ENCODE assay signal across 8 mouse cellular contexts in the genomic region with DNA sequence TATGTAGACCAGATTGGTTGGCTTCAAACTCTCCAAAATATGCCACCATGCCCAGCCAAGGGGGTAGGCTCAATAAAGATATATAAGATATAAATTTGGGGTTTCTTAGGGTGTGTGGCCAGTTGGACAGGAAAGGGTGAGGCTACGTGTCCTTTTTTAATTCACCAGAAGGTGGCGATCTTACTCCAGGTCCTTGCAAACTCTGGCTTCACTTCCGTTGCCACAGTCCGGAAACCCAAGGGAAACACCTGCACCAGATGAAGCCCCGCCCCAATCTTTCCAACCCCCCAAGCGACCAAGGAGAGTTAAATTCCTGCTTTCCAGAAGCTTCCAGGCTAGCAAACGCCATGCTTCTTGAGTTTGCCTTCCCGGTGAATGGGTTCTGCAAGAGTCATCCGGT. TPM values are rescaled to one million over a fixed set of nuclear protein-coding genes. Genes with fewer than 3 reads are reported as not detected.
DNase-seq lines count a peak whose midpoint lies in the region; ATAC-seq and TF ChIP-seq lines count a peak whose summit lies in the region.

No protein-coding gene starts in this region.

- H3K36me3 ChIP-seq in heart, embryonic 16.5 days (ENCODE audit: control insufficient read depth, insufficient read depth): no peaks in the 10 kb centered on the region
- no peaks in the 10 kb centered on the region for H3K36me3 ChIP-seq in kidney, postnatal 0 days (ENCODE audit: insufficient read depth, low read length)
- no peaks in the 10 kb centered on the region for H3K36me3 ChIP-seq in neural tube, embryonic 13.5 days

- peak; percentile 78 for ATAC-seq in erythroid progenitor cell, adult 5-6 weeks (replicated peaks; ENCODE audit: low FRiP score, poor library complexity, severe bottlenecking)
- ATAC-seq in heart, embryonic 16.5 days (replicated peaks; ENCODE audit: extremely low read depth, insufficient read depth, low FRiP score): 0 out of 2 replicates have a peak, but pooled peaks have one; percentile 28
- peak; percentile 71 for ATAC-seq in kidney, postnatal 0 days (replicated peaks; ENCODE audit: low FRiP score, low read depth)
- ATAC-seq in neural tube, embryonic 13.5 days (ENCODE audit: low read depth): peak; percentile 56; the same call in 1 of the 2 replicates

- peak overlapping the region; percentile 29 for H3K4me2 ChIP-seq in heart, embryonic 16.5 days (ENCODE audit: low read depth, low read length)
- H3K4me2 ChIP-seq in kidney, postnatal 0 days (ENCODE audit: low read length): no peak overlapping the region
- H3K4me2 ChIP-seq in neural tube, embryonic 13.5 days: no peak overlapping the region

- peak; percentile 71 to 82 for DNase-seq in CD8-positive naive resting alpha-beta T cell, adult 2 months (ENCODE audit: low read depth in 2 of 2, low spot score in 2 of 2)
- DNase-seq in adipocyte (ENCODE audit: low spot score): peak; percentile 89
- peak; percentile 88 for DNase-seq in kidney, postnatal 0 days (ENCODE audit: low spot score)
- peak; percentile 73 to 85 for DNase-seq in lung, adult 18-20 months
- peak; percentile 78 to 88 for DNase-seq in thymus, postnatal 10 days (ENCODE audit: low spot score in 2 of 2)

- no peaks in the 10 kb centered on the region for H3K9me3 ChIP-seq in heart, embryonic 16.5 days (replicated peaks; ENCODE audit: control insufficient read depth, low read length)
- H3K9me3 ChIP-seq in kidney, postnatal 0 days (replicated peaks; ENCODE audit: low read length): no peaks in the 10 kb centered on the region
- H3K9me3 ChIP-seq in neural tube, embryonic 13.5 days: no peaks in the 10 kb centered on the region

- no peak overlapping the region; the same call in 1 of the 2 replicates for H3K27ac ChIP-seq in heart, embryonic 16.5 days (ENCODE audit: low read length)
- 0 out of 2 replicates have a peak overlapping the region, but pooled peaks have one; percentile 47 for H3K27ac ChIP-seq in kidney, postnatal 0 days
- H3K27ac ChIP-seq in neural tube, embryonic 13.5 days (replicated peaks): no peak overlapping the region

- H3K9ac ChIP-seq in heart, embryonic 16.5 days (ENCODE audit: low read length): peak overlapping the region; percentile 10; the same call in 1 of the 2 replicates
- H3K9ac ChIP-seq in kidney, postnatal 0 days (ENCODE audit: low read depth, low read length): no peak overlapping the region
- no peak overlapping the region for H3K9ac ChIP-seq in neural tube, embryonic 13.5 days

- peaks cover 20% of the 10 kb centered on the region for H3K4me1 ChIP-seq in heart, embryonic 16.5 days (ENCODE audit: control insufficient read depth, insufficient read depth, low read length)
- no peaks in the 10 kb centered on the region for H3K4me1 ChIP-seq in kidney, postnatal 0 days (replicated peaks; ENCODE audit: insufficient read depth, low read length)
- H3K4me1 ChIP-seq in neural tube, embryonic 13.5 days (replicated peaks): no peaks in the 10 kb centered on the region

- no peak overlapping the region for H3K4me3 ChIP-seq in heart, embryonic 16.5 days (ENCODE audit: low read length)
- no peak overlapping the region for H3K4me3 ChIP-seq in kidney, postnatal 0 days (replicated peaks; ENCODE audit: low read depth, low read length)
- no peak overlapping the region for H3K4me3 ChIP-seq in neural tube, embryonic 13.5 days

- H3K27me3 ChIP-seq in heart, embryonic 16.5 days (ENCODE audit: control insufficient read depth, insufficient read depth, low read length): no peaks in the 10 kb centered on the region
- H3K27me3 ChIP-seq in kidney, postnatal 0 days (ENCODE audit: insufficient read depth, low read length): no peaks in the 10 kb centered on the region
- H3K27me3 ChIP-seq in neural tube, embryonic 13.5 days: no peaks in the 10 kb centered on the region

- WGBS in heart, embryonic 16.5 days: 20% methylated on average over 9 of the region's 9 CpGs
- 18% methylated on average over 9 of the region's 9 CpGs for WGBS in kidney, postnatal 0 days
- WGBS in neural tube, embryonic 13.5 days: 19% methylated on average over 9 of the region's 9 CpGs

- peak; percentile 95 for TF ChIP-seq CTCF in kidney, postnatal 0 days (IDR thresholded peaks at IDR 0.05; ENCODE audit: low read depth)

RNA-seq across cellular contexts. Expression of a gene that starts 0.4 kb away (rescaled TPM):
- total RNA-seq in erythroid progenitor cell, adult 5-6 weeks (2015; ENCODE audit: low replicate concordance): 46.5 and 48.6 TPM in 2 replicates
- total RNA-seq in erythroid progenitor cell, adult 5-6 weeks (2017; ENCODE audit: low replicate concordance): 31.8 and 44.7 TPM in 2 replicates
- 160 and 174 TPM in 2 replicates for polyA plus RNA-seq in heart, embryonic 16.5 days (2015; fragmentation: Nextera tagmentation; extraction: Ambion mirVana)
- 189 and 190 TPM in 2 replicates for polyA plus RNA-seq in kidney, postnatal 0 days (2015; fragmentation: Nextera tagmentation; extraction: Ambion mirVana)
- 28.0 and 30.6 TPM in 2 replicates for polyA plus RNA-seq in neural tube, embryonic 13.5 days (2015; fragmentation: Nextera tagmentation; extraction: Ambion mirVana)

RNA-seq across cellular contexts. Expression of a gene that starts 46.4 kb away (rescaled TPM):
- not detected in 2 replicates for total RNA-seq in erythroid progenitor cell, adult 5-6 weeks (2015; ENCODE audit: low replicate concordance)
- total RNA-seq in erythroid progenitor cell, adult 5-6 weeks (2017; ENCODE audit: low replicate concordance): not detected in 2 replicates
- polyA plus RNA-seq in heart, embryonic 16.5 days (2015; fragmentation: Nextera tagmentation; extraction: Ambion mirVana): 77.1 and 80.4 TPM in 2 replicates
- polyA plus RNA-seq in kidney, postnatal 0 days (2015; fragmentation: Nextera tagmentation; extraction: Ambion mirVana): 76.4 and 78.4 TPM in 2 replicates
- 32.1 and 32.6 TPM in 2 replicates for polyA plus RNA-seq in neural tube, embryonic 13.5 days (2015; fragmentation: Nextera tagmentation; extraction: Ambion mirVana)

RNA-seq across cellular contexts. Expression of a gene that starts 59.7 kb away (rescaled TPM):
- not detected in 2 replicates for total RNA-seq in erythroid progenitor cell, adult 5-6 weeks (2015; ENCODE audit: low replicate concordance)
- total RNA-seq in erythroid progenitor cell, adult 5-6 weeks (2017; ENCODE audit: low replicate concordance): not detected in 2 replicates
- polyA plus RNA-seq in heart, embryonic 16.5 days (2015; fragmentation: Nextera tagmentation; extraction: Ambion mirVana): 4,265 and 4,826 TPM in 2 replicates
- 7.9 and 8.9 TPM in 2 replicates for polyA plus RNA-seq in kidney, postnatal 0 days (2015; fragmentation: Nextera tagmentation; extraction: Ambion mirVana)
- polyA plus RNA-seq in neural tube, embryonic 13.5 days (2015; fragmentation: Nextera tagmentation; extraction: Ambion mirVana): 15.0 and 31.7 TPM in 2 replicates

Comparison
In these comparisons a context has a peak if more than half of its experiments do, and no peak if none do; other contexts are left out.
1. ATAC-seq: peak in every context shown above with its lines; median percentile 78 in erythroid progenitor cell, adult 5-6 weeks; 71 in kidney, postnatal 0 days; 56 in neural tube, embryonic 13.5 days; 28 in heart, embryonic 16.5 days.
2. RNA of a gene that starts 59.7 kb away (polyA plus RNA-seq): 4,265 to 4,826 TPM in heart, embryonic 16.5 days; 15.0 to 31.7 TPM in neural tube, embryonic 13.5 days and 7.9 to 8.9 TPM in kidney, postnatal 0 days; every median in the first group is over 100 times any median in the second.
3. Peak in every context shown above with its lines, with median percentiles within 50 percentile points of each other: DNase-seq.